In genomic region chr10:88725343-88725742, GRCm38 (mm10) we compare ENCODE assay signal across 9 mouse cellular contexts. TPM values are rescaled to one million over a fixed set of nuclear protein-coding genes. Genes with fewer than 3 reads are reported as not detected.
DNase-seq lines count a peak whose midpoint lies in the region; ATAC-seq and TF ChIP-seq lines count a peak whose summit lies in the region.
"Had no signal": no experiment of that assay in that cellular context is flagged by ENCODE, and none has a peak within 500 bp of the region (broad histone marks: within the 10 kb centered on the region; RNA-seq: fewer than 3 reads in every experiment).

No protein-coding gene starts in this region.

- in situ Hi-C loops in CH12.LX (cut with MboI; ENCODE audit: low pct_ligation_motif_present, low pct_unique_long_range_greater_than_20kb, low sequenced_read_pairs) = no loop called here

- no peaks in the 10 kb centered on the region for H3K79me2 ChIP-seq in CH12.LX (replicated peaks; ENCODE audit: control insufficient read depth, extremely low read depth, insufficient read depth, poor library complexity, severe bottlenecking)

- TF ChIP-seq CTCF in CH12.LX (conservative IDR thresholded peaks at IDR 0.05 in 1 of 2, IDR thresholded peaks at IDR 0.05 in 1 of 2; ENCODE audit: low read depth in 2 of 2, low read length in 2 of 2) = peak; percentile 34 to 78; a peak in 3 of 4 replicates

- H3K4me1 ChIP-seq in intestine, embryonic 16.5 days (ENCODE audit: control insufficient read depth, insufficient read depth, low read length) = 0 out of 2 replicates have a peak, but pooled peaks cover 2% of the 10 kb centered on the region
- no peaks in the 10 kb centered on the region for H3K4me1 ChIP-seq in intestine, embryonic 15.5 days (replicated peaks)
- no peaks in the 10 kb centered on the region; a peak in 1 of 4 replicates for H3K4me1 ChIP-seq in CH12.LX (ENCODE audit: control insufficient read depth in 1 of 2, insufficient read depth in 2 of 2)
- H3K4me1 ChIP-seq in limb, embryonic 14.5 days (ENCODE audit: control insufficient read depth, insufficient read depth, low read length) = peaks cover 3% of the 10 kb centered on the region; the same call in 1 of the 2 replicates

- H3K27ac ChIP-seq in intestine, embryonic 16.5 days (ENCODE audit: low read length) = no peak overlapping the region
- no peak overlapping the region for H3K27ac ChIP-seq in intestine, embryonic 15.5 days
- no peak overlapping the region for H3K27ac ChIP-seq in CH12.LX (ENCODE audit: insufficient read depth, low read depth)
- no peak overlapping the region for H3K27ac ChIP-seq in limb, embryonic 14.5 days (replicated peaks; ENCODE audit: low read depth, low read length)
- H3K27ac ChIP-seq: neural tube, embryonic 13.5 days had no signal

- no peak overlapping the region for H3K9ac ChIP-seq in intestine, embryonic 16.5 days (ENCODE audit: low read depth, low read length)
- H3K9ac ChIP-seq in intestine, embryonic 15.5 days = no peak overlapping the region
- H3K9ac ChIP-seq in CH12.LX (ENCODE audit: insufficient read depth, low read depth) = no peak overlapping the region
- no peak overlapping the region for H3K9ac ChIP-seq in limb, embryonic 14.5 days (ENCODE audit: low read depth, low read length, severe bottlenecking)
- H3K9ac ChIP-seq: neural tube, embryonic 13.5 days had no signal

- TF ChIP-seq RAD21 in CH12.LX (IDR thresholded peaks at IDR 0.05; ENCODE audit: low read depth, low read length) = peak; percentile 83

- 47% methylated on average over 2 of the region's 2 CpGs for WGBS in intestine, embryonic 16.5 days
- 58% methylated on average over 2 of the region's 2 CpGs for WGBS in intestine, embryonic 15.5 days
- WGBS in limb, embryonic 14.5 days = 47% methylated on average over 2 of the region's 2 CpGs

- H3K4me2 ChIP-seq in intestine, embryonic 16.5 days (ENCODE audit: low read depth, low read length) = no peak overlapping the region
- H3K4me2 ChIP-seq in intestine, embryonic 15.5 days (replicated peaks) = no peak overlapping the region
- H3K4me2 ChIP-seq in CH12.LX (ENCODE audit: insufficient read depth, low read depth, poor library complexity, severe bottlenecking) = peak overlapping the region; percentile 13; the same call in 1 of the 2 replicates
- H3K4me2 ChIP-seq in limb, embryonic 14.5 days (replicated peaks; ENCODE audit: low read depth, low read length, severe bottlenecking) = no peak overlapping the region
- H3K4me2 ChIP-seq: neural tube, embryonic 13.5 days had no signal

- no peak for TF ChIP-seq EP300 in CH12.LX (IDR thresholded peaks at IDR 0.05; ENCODE audit: low read length)

- dilution Hi-C loops in CH12.LX (cut with MboI; ENCODE audit: extremely low pct_ligation_motif_present, extremely low pct_unique_long_range_greater_than_20kb, low sequenced_read_pairs) = no loop called here

- peak; percentile 53 for DNase-seq in CH12.LX (ENCODE audit: extremely low read depth)
- DNase-seq in adrenal gland, adult 8-10 months = peak; percentile 13
- peak; percentile 47 for DNase-seq in limb, embryonic 14.5 days (ENCODE audit: low spot score)
- no peak for DNase-seq in left cerebral cortex, adult 18-20 months (ENCODE audit: low spot score in 2 of 2)
- DNase-seq in T-cell, adult 2 months (ENCODE audit: low spot score) = no peak
- DNase-seq in thymus, postnatal 4 days = no peak

- no peaks in the 10 kb centered on the region for H3K36me3 ChIP-seq in intestine, embryonic 16.5 days (ENCODE audit: control insufficient read depth, insufficient read depth, low read length)
- H3K36me3 ChIP-seq in intestine, embryonic 15.5 days = no peaks in the 10 kb centered on the region
- no peaks in the 10 kb centered on the region for H3K36me3 ChIP-seq in CH12.LX (replicated peaks in 1 of 2; ENCODE audit: control insufficient read depth in 1 of 2, insufficient read depth in 1 of 2, low read length in 1 of 2)
- H3K36me3 ChIP-seq in limb, embryonic 14.5 days (ENCODE audit: control insufficient read depth, insufficient read depth, low read length) = no peaks in the 10 kb centered on the region
- H3K36me3 ChIP-seq: neural tube, embryonic 13.5 days had no signal

- no peak overlapping the region for H3K4me3 ChIP-seq in intestine, embryonic 16.5 days (ENCODE audit: low read length)
- no peak overlapping the region for H3K4me3 ChIP-seq in intestine, embryonic 15.5 days (replicated peaks)
- H3K4me3 ChIP-seq in CH12.LX (replicated peaks in 1 of 3; ENCODE audit: low read depth in 2 of 3, low read length in 2 of 3, poor library complexity in 1 of 3) = no peak overlapping the region
- no peak overlapping the region for H3K4me3 ChIP-seq in limb, embryonic 14.5 days (replicated peaks; ENCODE audit: low read length)
- H3K4me3 ChIP-seq: neural tube, embryonic 13.5 days had no signal

- H3K27me3 ChIP-seq in intestine, embryonic 16.5 days (replicated peaks; ENCODE audit: control insufficient read depth, insufficient read depth, low read length) = 0 out of 2 replicates have a peak, but pooled peaks cover 3% of the 10 kb centered on the region
- no peaks in the 10 kb centered on the region for H3K27me3 ChIP-seq in intestine, embryonic 15.5 days (replicated peaks)
- no peaks in the 10 kb centered on the region for H3K27me3 ChIP-seq in CH12.LX (replicated peaks)
- H3K27me3 ChIP-seq in limb, embryonic 14.5 days (ENCODE audit: control insufficient read depth, insufficient read depth, low read length) = no peaks in the 10 kb centered on the region
- H3K27me3 ChIP-seq: neural tube, embryonic 13.5 days had no signal

- 0 out of 2 replicates have a peak, but pooled peaks have one; percentile 48 for ATAC-seq in intestine, embryonic 16.5 days
- no peak for ATAC-seq in intestine, embryonic 15.5 days
- ATAC-seq in limb, embryonic 14.5 days (ENCODE audit: low FRiP score, low read depth) = no peak

- TF ChIP-seq POLR2A in CH12.LX (IDR thresholded peaks at IDR 0.05; ENCODE audit: low read depth, low read length) = no peak
- no peak for TF ChIP-seq POLR2A in limb, embryonic 14.5 days (IDR thresholded peaks at IDR 0.05; ENCODE audit: borderline replicate concordance, extremely low read depth, insufficient read depth, insufficient read length)

- H3K9me3 ChIP-seq in intestine, embryonic 16.5 days (ENCODE audit: control insufficient read depth, low read length) = no peaks in the 10 kb centered on the region
- H3K9me3 ChIP-seq in intestine, embryonic 15.5 days = no peaks in the 10 kb centered on the region
- H3K9me3 ChIP-seq in CH12.LX (replicated peaks; ENCODE audit: low read length) = no peaks in the 10 kb centered on the region
- H3K9me3 ChIP-seq in limb, embryonic 14.5 days (ENCODE audit: control insufficient read depth, low read length) = no peaks in the 10 kb centered on the region
- H3K9me3 ChIP-seq: neural tube, embryonic 13.5 days had no signal

TF ChIP-seq in CH12.LX, 34 proteins besides CTCF, POLR2A, EP300 and RAD21:
- TF ChIP-seq SMC3 (IDR thresholded peaks at IDR 0.05; ENCODE audit: low read depth, low read length) (peak; percentile 71), USF2 (conservative IDR thresholded peaks at IDR 0.05; ENCODE audit: low read depth, low read length) (no peak)
TF ChIP-seq in CH12.LX: peak in this region for 1.

RNA-seq across cellular contexts. Expression of gene Arl1, which starts 5.3 kb away (rescaled TPM):
- 185 and 192 TPM in 2 replicates for polyA plus RNA-seq in intestine, embryonic 16.5 days (2015; fragmentation: Nextera tagmentation; extraction: Ambion mirVana)
- 184 and 190 TPM in 2 replicates for polyA plus RNA-seq in intestine, embryonic 15.5 days (2015; fragmentation: Nextera tagmentation; extraction: Ambion mirVana)
- total RNA-seq in CH12.LX (2012; rRNA removed) = 48.9 and 55.9 TPM in 2 replicates
- 143 and 156 TPM in 2 replicates for total RNA-seq in CH12.LX (2014; rRNA removed)
- 84.4 and 94.0 TPM in 2 replicates for polyA plus RNA-seq in CH12.LX (2012; ENCODE audit: insufficient read length, low read depth)
- 100 to 1,000 TPM in 2 of 4 experiments, 10 to 100 TPM in 2; 95.3 to 107 (median 101) TPM for total RNA-seq in adrenal gland, adult 8-10 months (2022)
- 96.5 and 112 TPM in 2 replicates for polyA plus RNA-seq in limb, embryonic 14.5 days (2012; rRNA removed)
- 217 and 225 TPM in 2 replicates for polyA plus RNA-seq in limb, embryonic 14.5 days (2014; fragmentation: Nextera tagmentation; extraction: Ambion mirVana)
- total RNA-seq in left cerebral cortex, adult 18-20 months (2021) = 100 to 1,000 TPM; 143 to 144 TPM

RNA-seq across cellular contexts. Expression of gene Spic, which starts 40.5 kb away (rescaled TPM):
- polyA plus RNA-seq in intestine, embryonic 16.5 days (2015; fragmentation: Nextera tagmentation; extraction: Ambion mirVana) = 0.56 and 2.1 TPM in 2 replicates
- polyA plus RNA-seq in intestine, embryonic 15.5 days (2015; fragmentation: Nextera tagmentation; extraction: Ambion mirVana) = 0.48 and 1.2 TPM in 2 replicates
- total RNA-seq in CH12.LX (2012; rRNA removed) (0.08 and 0.13 TPM in 2 replicates), CH12.LX (2014; rRNA removed) (0.97 and 1.2 TPM in 2 replicates)
- polyA plus RNA-seq in CH12.LX (2012; ENCODE audit: insufficient read length, low read depth) = 1.1 and 1.3 TPM in 2 replicates
- under 1 TPM; 0.17 to 0.81 (median 0.40) TPM for total RNA-seq in adrenal gland, adult 8-10 months (2022)
- 0.04 and 0.11 TPM in 2 replicates for polyA plus RNA-seq in limb, embryonic 14.5 days (2012; rRNA removed)
- 0.11 TPM in 2 replicates for polyA plus RNA-seq in limb, embryonic 14.5 days (2014; fragmentation: Nextera tagmentation; extraction: Ambion mirVana)
- not detected for total RNA-seq in left cerebral cortex, adult 18-20 months (2021)
- polyA plus RNA-seq: neural tube, embryonic 13.5 days had no signal

Comparison
In these comparisons a context has a peak if more than half of its experiments do, and no peak if none do; other contexts are left out.
1. DNase-seq: peak in CH12.LX (single experiment), adrenal gland, adult 8-10 months (single experiment) and limb, embryonic 14.5 days (single experiment); none in left cerebral cortex, adult 18-20 months (0 of 2), T-cell, adult 2 months (single experiment) and thymus, postnatal 4 days (single experiment).